Mouse (Mus musculus): Measurements from ENCODE around the gene Chn1. TPM values are rescaled to one million over a fixed set of nuclear protein-coding genes. Genes with fewer than 3 reads are reported as not detected.

The Chn1 gene
- total and polyA plus RNA-seq, 3 experiments, result 0.30 to 1.2 (median 0.60) TPM

GRCm38 (mm10) chr2:73607609-73608008 lies 167.5 kb downstream of the Chn1 start:
- Histone ChIP-seq H3K4me3 (ENCODE audit: low read depth, low read length) (no peak overlapping the region), H3K36me3 (replicated peaks) (no peaks in the 10 kb centered on the region), H3K9me3 (replicated peaks) (no peaks in the 10 kb centered on the region), H3K4me1 (ENCODE audit: insufficient read depth, low read depth, low read length) (no peaks in the 10 kb centered on the region), H3K27me3 (ENCODE audit: insufficient read depth, low read length) (peaks cover 11% of the 10 kb centered on the region)
- TF ChIP-seq TAL1 (conservative IDR thresholded peaks at IDR 0.05; ENCODE audit: low read depth, low read length) (no peak), POLR2AphosphoS5 (IDR thresholded peaks at IDR 0.05; ENCODE audit: insufficient replicate concordance, low read depth, low read length) (no peak), GATA2 (IDR thresholded peaks at IDR 0.05; ENCODE audit: borderline replicate concordance, low read depth, low read length) (no peak), GATA1 (IDR thresholded peaks at IDR 0.05; ENCODE audit: borderline replicate concordance, low read length) (no peak), CTCF (IDR thresholded peaks at IDR 0.05; ENCODE audit: low read depth, low read length) (no peak)
- ATAC-seq (ENCODE audit: extremely low read depth, insufficient number of reproducible peaks, low FRiP score, poor library complexity, severe bottlenecking) (no peak), DNase-seq (ENCODE audit: low spot score) (no peak)

- H3K4me1 ChIP-seq (ENCODE audit: insufficient read depth, low read depth, low read length), result no peaks in the 10 kb centered on the region
- TF ChIP-seq CTCF (IDR thresholded peaks at IDR 0.05; ENCODE audit: low read depth, low read length), result no peak
- TF ChIP-seq POLR2AphosphoS5 (IDR thresholded peaks at IDR 0.05; ENCODE audit: insufficient replicate concordance, low read depth, low read length), result no peak
- TF ChIP-seq GATA2 (IDR thresholded peaks at IDR 0.05; ENCODE audit: borderline replicate concordance, low read depth, low read length), result no peak
- TF ChIP-seq TAL1 (conservative IDR thresholded peaks at IDR 0.05; ENCODE audit: low read depth, low read length), result no peak
- no peak for TF ChIP-seq GATA1 (IDR thresholded peaks at IDR 0.05; ENCODE audit: borderline replicate concordance, low read length)
- peaks cover 11% of the 10 kb centered on the region for H3K27me3 ChIP-seq (ENCODE audit: insufficient read depth, low read length)
- H3K36me3 ChIP-seq (replicated peaks), result no peaks in the 10 kb centered on the region
- H3K4me3 ChIP-seq (ENCODE audit: low read depth, low read length), result no peak overlapping the region
- ATAC-seq (ENCODE audit: extremely low read depth, insufficient number of reproducible peaks, low FRiP score, poor library complexity, severe bottlenecking) (no peak), DNase-seq (ENCODE audit: low spot score) (no peak)
- H3K9me3 ChIP-seq (replicated peaks), result no peaks in the 10 kb centered on the region
Observed at GRCm38 (mm10) chr2:73607146-73607545, 168.0 kb downstream of the Chn1 start.

- Histone ChIP-seq H3K9me3 (replicated peaks) (no peaks in the 10 kb centered on the region), H3K4me3 (ENCODE audit: low read depth, low read length) (no peak overlapping the region), H3K36me3 (replicated peaks) (no peaks in the 10 kb centered on the region), H3K4me1 (ENCODE audit: insufficient read depth, low read depth, low read length) (no peaks in the 10 kb centered on the region), H3K27me3 (ENCODE audit: insufficient read depth, low read length) (peaks cover 11% of the 10 kb centered on the region)
- no peak for ATAC-seq (ENCODE audit: extremely low read depth, insufficient number of reproducible peaks, low FRiP score, poor library complexity, severe bottlenecking)
- DNase-seq (ENCODE audit: low spot score), result no peak
- no peak for TF ChIP-seq GATA1 (IDR thresholded peaks at IDR 0.05; ENCODE audit: borderline replicate concordance, low read length)
- no peak for TF ChIP-seq TAL1 (conservative IDR thresholded peaks at IDR 0.05; ENCODE audit: low read depth, low read length)
- TF ChIP-seq CTCF (IDR thresholded peaks at IDR 0.05; ENCODE audit: low read depth, low read length), result no peak
- no peak for TF ChIP-seq POLR2AphosphoS5 (IDR thresholded peaks at IDR 0.05; ENCODE audit: insufficient replicate concordance, low read depth, low read length)
- TF ChIP-seq GATA2 (IDR thresholded peaks at IDR 0.05; ENCODE audit: borderline replicate concordance, low read depth, low read length), result no peak
Observed at GRCm38 (mm10) chr2:73606616-73607015, 168.5 kb downstream of the Chn1 start.

DNA sequence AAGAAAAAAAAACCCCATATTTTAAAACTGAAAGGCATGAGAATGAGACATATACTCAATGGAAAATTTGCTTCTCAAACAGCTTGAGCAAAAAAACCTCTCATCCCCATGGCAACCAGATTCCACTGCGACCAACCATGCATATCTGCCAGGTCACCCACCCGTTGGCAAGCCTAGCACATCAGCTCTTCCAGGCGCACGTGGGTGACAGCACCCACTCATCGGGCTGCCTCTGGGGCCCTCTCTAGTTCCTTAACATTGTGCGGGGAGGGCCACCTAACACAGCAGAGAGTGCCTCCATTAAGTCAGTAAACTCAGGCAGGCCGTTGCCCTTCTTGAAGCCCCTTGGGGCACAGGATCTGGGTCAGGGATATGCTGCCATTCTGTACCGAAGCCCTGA lies 170.1 kb downstream of the Chn1 start:
- DNase-seq (ENCODE audit: low spot score) (no peak), ATAC-seq (ENCODE audit: extremely low read depth, insufficient number of reproducible peaks, low FRiP score, poor library complexity, severe bottlenecking) (no peak)
- TF ChIP-seq POLR2AphosphoS5 (IDR thresholded peaks at IDR 0.05; ENCODE audit: insufficient replicate concordance, low read depth, low read length) (no peak), CTCF (IDR thresholded peaks at IDR 0.05; ENCODE audit: low read depth, low read length) (no peak), TAL1 (conservative IDR thresholded peaks at IDR 0.05; ENCODE audit: low read depth, low read length) (no peak), GATA2 (IDR thresholded peaks at IDR 0.05; ENCODE audit: borderline replicate concordance, low read depth, low read length) (no peak), GATA1 (IDR thresholded peaks at IDR 0.05; ENCODE audit: borderline replicate concordance, low read length) (no peak)
- Histone ChIP-seq H3K4me1 (ENCODE audit: insufficient read depth, low read depth, low read length) (no peaks in the 10 kb centered on the region), H3K4me3 (ENCODE audit: low read depth, low read length) (no peak overlapping the region), H3K36me3 (replicated peaks) (no peaks in the 10 kb centered on the region), H3K9me3 (replicated peaks) (no peaks in the 10 kb centered on the region), H3K27me3 (ENCODE audit: insufficient read depth, low read length) (peaks cover 11% of the 10 kb centered on the region)

DNA sequence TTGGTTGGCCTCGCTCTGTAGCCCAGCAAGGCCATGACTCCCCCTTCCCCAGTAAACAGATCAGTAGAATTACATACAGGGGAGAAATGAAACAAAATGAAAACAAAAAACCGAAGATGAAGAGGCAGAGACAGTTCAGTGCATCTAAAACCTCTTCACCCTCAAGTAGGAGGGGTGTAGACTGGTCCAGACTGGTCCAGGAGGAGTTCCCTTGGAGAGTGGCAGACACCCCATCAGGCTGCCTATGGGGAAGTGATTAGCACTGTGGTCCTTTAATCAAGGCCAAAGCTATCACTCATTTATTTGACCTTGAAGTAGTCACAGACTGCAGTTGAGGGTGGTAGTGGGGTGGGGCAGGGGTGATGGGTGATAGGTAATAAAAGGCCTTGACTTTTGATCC lies 170.6 kb downstream of the Chn1 start:
- TF ChIP-seq TAL1 (conservative IDR thresholded peaks at IDR 0.05; ENCODE audit: low read depth, low read length) (no peak), GATA1 (IDR thresholded peaks at IDR 0.05; ENCODE audit: borderline replicate concordance, low read length) (no peak), GATA2 (IDR thresholded peaks at IDR 0.05; ENCODE audit: borderline replicate concordance, low read depth, low read length) (no peak), CTCF (IDR thresholded peaks at IDR 0.05; ENCODE audit: low read depth, low read length) (no peak), POLR2AphosphoS5 (IDR thresholded peaks at IDR 0.05; ENCODE audit: insufficient replicate concordance, low read depth, low read length) (no peak)
- Histone ChIP-seq H3K4me3 (ENCODE audit: low read depth, low read length) (no peak overlapping the region), H3K4me1 (ENCODE audit: insufficient read depth, low read depth, low read length) (no peaks in the 10 kb centered on the region), H3K36me3 (replicated peaks) (no peaks in the 10 kb centered on the region), H3K9me3 (replicated peaks) (no peaks in the 10 kb centered on the region), H3K27me3 (ENCODE audit: insufficient read depth, low read length) (peaks cover 7% of the 10 kb centered on the region; the same call in 1 of the 2 replicates)
- no peak for DNase-seq (ENCODE audit: low spot score)
- no peak for ATAC-seq (ENCODE audit: extremely low read depth, insufficient number of reproducible peaks, low FRiP score, poor library complexity, severe bottlenecking)

- Histone ChIP-seq H3K36me3 (replicated peaks) (no peaks in the 10 kb centered on the region), H3K4me1 (ENCODE audit: insufficient read depth, low read depth, low read length) (no peaks in the 10 kb centered on the region), H3K9me3 (replicated peaks) (no peaks in the 10 kb centered on the region), H3K4me3 (ENCODE audit: low read depth, low read length) (no peak overlapping the region), H3K27me3 (ENCODE audit: insufficient read depth, low read length) (no peaks in the 10 kb centered on the region)
- TF ChIP-seq POLR2AphosphoS5 (IDR thresholded peaks at IDR 0.05; ENCODE audit: insufficient replicate concordance, low read depth, low read length) (no peak), TAL1 (conservative IDR thresholded peaks at IDR 0.05; ENCODE audit: low read depth, low read length) (no peak), CTCF (IDR thresholded peaks at IDR 0.05; ENCODE audit: low read depth, low read length) (no peak), GATA2 (IDR thresholded peaks at IDR 0.05; ENCODE audit: borderline replicate concordance, low read depth, low read length) (no peak), GATA1 (IDR thresholded peaks at IDR 0.05; ENCODE audit: borderline replicate concordance, low read length) (no peak)
- ATAC-seq (ENCODE audit: extremely low read depth, insufficient number of reproducible peaks, low FRiP score, poor library complexity, severe bottlenecking) (no peak), DNase-seq (ENCODE audit: low spot score) (no peak)
Observed at GRCm38 (mm10) chr2:73600650-73601049, 174.5 kb downstream of the Chn1 start.
